21 mouse cellular contexts compared by ENCODE assay signal in the genomic region with DNA sequence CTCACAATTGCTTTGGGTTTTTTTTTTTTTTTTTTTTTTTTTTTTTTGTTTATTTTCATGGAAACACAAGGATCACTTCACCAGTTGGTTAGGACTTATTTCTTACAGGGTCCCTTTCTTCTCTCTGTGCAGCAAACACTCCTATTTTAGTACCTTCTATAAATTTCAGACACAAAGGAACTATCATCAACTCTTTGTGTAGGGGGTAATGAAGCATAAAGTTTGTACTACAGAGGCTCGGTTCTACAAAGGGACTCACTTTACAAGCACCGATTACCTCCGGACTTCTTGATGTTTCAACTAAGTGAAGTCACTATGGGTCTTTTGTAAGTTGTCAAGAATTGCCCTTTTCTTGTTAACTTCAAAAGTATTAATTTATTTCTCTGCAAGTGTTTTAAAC.
A peak's percentile ranks its signal among the peaks of the same experiment; 100 is the strongest.
DNase-seq lines count a peak whose midpoint lies in the region; ATAC-seq lines count a peak whose summit lies in the region.
"Had no signal": no experiment of that assay in that cellular context is flagged by ENCODE, and none has a peak within 500 bp of the region (broad histone marks: within the 10 kb centered on the region; RNA-seq: fewer than 3 reads in every experiment).

No protein-coding gene starts in this region.

- WGBS in neural tube, embryonic 11.5 days: 10% methylated on average over 3 of the region's 3 CpGs
- WGBS in neural tube, embryonic 15.5 days: 7% methylated on average over 3 of the region's 3 CpGs
- whole genome bisulfite sequencing in intestine, embryonic 16.5 days: 54% methylated on average over 3 of the region's 3 CpGs

- H3K27me3 ChIP-seq in neural tube, embryonic 11.5 days (ENCODE audit: control insufficient read depth, insufficient read depth, low read length): no peaks in the 10 kb centered on the region
- no peaks in the 10 kb centered on the region for H3K27me3 ChIP-seq in neural tube, embryonic 15.5 days (replicated peaks)
- no peaks in the 10 kb centered on the region for H3K27me3 ChIP-seq in intestine, embryonic 16.5 days (replicated peaks; ENCODE audit: control insufficient read depth, insufficient read depth, low read length)
- H3K27me3 ChIP-seq: embryonic facial prominence, embryonic 12.5 days; forebrain, embryonic 15.5 days; heart, embryonic 13.5 days; hindbrain, embryonic 12.5 days had no signal

- no peak overlapping the region for H3K27ac ChIP-seq in neural tube, embryonic 11.5 days (ENCODE audit: low read depth, low read length)
- H3K27ac ChIP-seq in neural tube, embryonic 15.5 days (replicated peaks): no peak overlapping the region
- H3K27ac ChIP-seq in intestine, embryonic 16.5 days (ENCODE audit: low read length): no peak overlapping the region
- H3K27ac ChIP-seq: embryonic facial prominence, embryonic 12.5 days; forebrain, embryonic 15.5 days; heart, embryonic 13.5 days; hindbrain, embryonic 12.5 days had no signal

- H3K4me2 ChIP-seq in neural tube, embryonic 11.5 days (ENCODE audit: low read depth): no peak overlapping the region
- no peak overlapping the region for H3K4me2 ChIP-seq in neural tube, embryonic 15.5 days
- H3K4me2 ChIP-seq in intestine, embryonic 16.5 days (ENCODE audit: low read depth, low read length): no peak overlapping the region
- H3K4me2 ChIP-seq: embryonic facial prominence, embryonic 12.5 days; forebrain, embryonic 15.5 days; heart, embryonic 13.5 days; hindbrain, embryonic 12.5 days had no signal

- H3K4me1 ChIP-seq in neural tube, embryonic 11.5 days (ENCODE audit: control insufficient read depth, insufficient read depth, low read length): peaks cover 5% of the 10 kb centered on the region; the same call in 1 of the 2 replicates
- H3K4me1 ChIP-seq in neural tube, embryonic 15.5 days: no peaks in the 10 kb centered on the region
- no peaks in the 10 kb centered on the region for H3K4me1 ChIP-seq in intestine, embryonic 16.5 days (ENCODE audit: control insufficient read depth, insufficient read depth, low read length)
- H3K4me1 ChIP-seq: embryonic facial prominence, embryonic 12.5 days; forebrain, embryonic 15.5 days; heart, embryonic 13.5 days; hindbrain, embryonic 12.5 days had no signal

- H3K36me3 ChIP-seq in neural tube, embryonic 11.5 days (ENCODE audit: control insufficient read depth, insufficient read depth, low read length): no peaks in the 10 kb centered on the region
- no peaks in the 10 kb centered on the region for H3K36me3 ChIP-seq in neural tube, embryonic 15.5 days
- no peaks in the 10 kb centered on the region for H3K36me3 ChIP-seq in intestine, embryonic 16.5 days (ENCODE audit: control insufficient read depth, insufficient read depth, low read length)
- H3K36me3 ChIP-seq: embryonic facial prominence, embryonic 12.5 days; forebrain, embryonic 15.5 days; heart, embryonic 13.5 days; hindbrain, embryonic 12.5 days had no signal

- ATAC-seq in neural tube, embryonic 11.5 days (ENCODE audit: insufficient read depth, low FRiP score, low TSS enrichment): peak; percentile 84
- ATAC-seq in neural tube, embryonic 15.5 days (ENCODE audit: low FRiP score): no peak
- ATAC-seq in intestine, embryonic 16.5 days: no peak
- ATAC-seq: activated CD4-positive, CD25-positive, alpha-beta regulatory T cell, adult 4 months; CD4-positive, CD25-positive, alpha-beta regulatory T cell, adult 4 months; forebrain, embryonic 15.5 days; hindbrain, embryonic 16.5 days had no signal

- H3K9me3 ChIP-seq in neural tube, embryonic 11.5 days (ENCODE audit: control insufficient read depth, low read length): no peaks in the 10 kb centered on the region
- H3K9me3 ChIP-seq in neural tube, embryonic 15.5 days (replicated peaks): no peaks in the 10 kb centered on the region
- H3K9me3 ChIP-seq in intestine, embryonic 16.5 days (ENCODE audit: control insufficient read depth, low read length): no peaks in the 10 kb centered on the region
- H3K9me3 ChIP-seq: embryonic facial prominence, embryonic 12.5 days; forebrain, embryonic 15.5 days; heart, embryonic 13.5 days; hindbrain, embryonic 12.5 days had no signal

- intact Hi-C loops in left cerebral cortex, postnatal 4 days (cut with DNase I): no loop called here

- H3K9ac ChIP-seq in neural tube, embryonic 11.5 days (ENCODE audit: low read length): no peak overlapping the region
- no peak overlapping the region for H3K9ac ChIP-seq in neural tube, embryonic 15.5 days (replicated peaks)
- no peak overlapping the region for H3K9ac ChIP-seq in intestine, embryonic 16.5 days (ENCODE audit: low read depth, low read length)
- H3K9ac ChIP-seq: embryonic facial prominence, embryonic 12.5 days; forebrain, embryonic 15.5 days; heart, embryonic 13.5 days; hindbrain, embryonic 12.5 days had no signal

- DNase-seq in embryo, embryonic 10 days (ENCODE audit: low spot score): peak; percentile 42
- DNase-seq in embryo, embryonic 9.5 days (ENCODE audit: extremely low spot score): no peak
- peak; percentile 29 for DNase-seq in neural tube, embryonic 11.5 days (ENCODE audit: low spot score)
- DNase-seq in embryo, embryonic 11.5 days (ENCODE audit: low read depth, low spot score): peak; percentile 14
- DNase-seq in left cerebral cortex, postnatal 4 days: no peak
- DNase-seq: adrenal gland, postnatal 14 days; B cell, adult 2 months; cerebellum, adult 2 months; cerebellum, postnatal 10 days; gastrocnemius, postnatal 36 days; heart, adult 11 months; heart, postnatal 4 days had no signal

- H3K4me3 ChIP-seq in neural tube, embryonic 11.5 days (ENCODE audit: low read depth, low read length): no peak overlapping the region
- no peak overlapping the region for H3K4me3 ChIP-seq in neural tube, embryonic 15.5 days (replicated peaks)
- no peak overlapping the region for H3K4me3 ChIP-seq in intestine, embryonic 16.5 days (ENCODE audit: low read length)
- H3K4me3 ChIP-seq: embryonic facial prominence, embryonic 12.5 days; forebrain, embryonic 15.5 days; heart, embryonic 13.5 days; hindbrain, embryonic 12.5 days had no signal

Comparison
In these comparisons a context has a peak if more than half of its experiments do, and no peak if none do; other contexts are left out.
1. DNase-seq: peak in embryo, embryonic 10 days (single experiment), neural tube, embryonic 11.5 days (single experiment) and embryo, embryonic 11.5 days (single experiment); none in embryo, embryonic 9.5 days (single experiment) and left cerebral cortex, postnatal 4 days (single experiment).